Mouse (Mus musculus): ENCODE measurements around the gene 1810009A15Rik.

DNA sequence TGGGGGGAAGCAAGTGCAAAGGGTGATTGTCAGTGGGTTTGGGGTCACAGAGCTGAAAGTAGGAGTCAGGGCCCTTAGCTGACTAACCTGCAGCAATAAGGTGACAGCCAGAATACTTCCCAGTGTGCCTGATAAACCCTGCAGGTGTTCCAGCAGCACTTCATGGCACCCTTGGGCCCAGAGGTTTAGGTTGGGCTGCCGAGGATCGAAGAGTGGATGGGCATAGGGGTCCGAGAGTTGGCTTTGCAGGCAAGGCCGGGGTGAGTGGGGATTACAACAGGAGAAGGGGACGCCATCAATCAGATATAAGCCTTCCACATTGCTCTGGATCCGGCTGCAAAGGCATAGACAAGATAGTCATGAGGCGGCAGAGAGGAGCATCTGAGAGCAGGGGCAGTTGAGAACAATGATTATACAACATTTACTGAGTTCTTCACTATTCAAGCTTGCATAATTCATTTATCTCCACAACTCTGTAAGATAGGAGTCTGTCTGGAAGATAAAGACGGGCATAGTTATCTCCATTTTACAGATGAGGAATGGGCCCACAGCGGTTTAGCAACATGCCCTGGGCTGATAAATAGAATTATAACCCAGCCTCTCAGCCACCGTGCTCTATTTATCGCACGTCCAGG, 39.4 kb downstream of the 1810009A15Rik start:
- no peak for TF ChIP-seq CTCF (IDR thresholded peaks at IDR 0.05; ENCODE audit: control insufficient read depth, insufficient read depth, low read length)
- TF ChIP-seq POLR2A (IDR thresholded peaks at IDR 0.05; ENCODE audit: borderline replicate concordance, control insufficient read depth, low read depth, low read length) = no peak

Measured in bone marrow, adult 2 months (tissue).